Mouse (Mus musculus): ENCODE data around the gene Prr7.

Gene Prr7

DNA sequence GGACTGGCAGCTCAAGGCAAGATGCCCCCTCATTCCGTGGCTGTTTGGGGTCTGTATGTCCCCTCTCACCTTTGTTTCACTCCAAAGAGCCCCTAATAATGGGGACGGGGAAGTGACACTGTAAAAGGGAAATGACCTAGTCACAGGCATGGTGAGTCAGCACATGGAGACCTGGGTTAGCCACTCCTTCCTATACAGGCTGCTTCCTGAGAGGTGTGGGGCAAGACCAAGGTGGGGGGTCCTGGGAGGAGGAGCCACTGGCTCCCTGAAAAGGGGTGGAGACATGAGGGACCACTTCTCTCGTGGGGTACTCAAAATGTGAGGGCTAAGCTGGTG, 46.2 kb downstream of the Prr7 start:
- peak; percentile 56 for DNase-seq (ENCODE audit: low read depth)

DNA sequence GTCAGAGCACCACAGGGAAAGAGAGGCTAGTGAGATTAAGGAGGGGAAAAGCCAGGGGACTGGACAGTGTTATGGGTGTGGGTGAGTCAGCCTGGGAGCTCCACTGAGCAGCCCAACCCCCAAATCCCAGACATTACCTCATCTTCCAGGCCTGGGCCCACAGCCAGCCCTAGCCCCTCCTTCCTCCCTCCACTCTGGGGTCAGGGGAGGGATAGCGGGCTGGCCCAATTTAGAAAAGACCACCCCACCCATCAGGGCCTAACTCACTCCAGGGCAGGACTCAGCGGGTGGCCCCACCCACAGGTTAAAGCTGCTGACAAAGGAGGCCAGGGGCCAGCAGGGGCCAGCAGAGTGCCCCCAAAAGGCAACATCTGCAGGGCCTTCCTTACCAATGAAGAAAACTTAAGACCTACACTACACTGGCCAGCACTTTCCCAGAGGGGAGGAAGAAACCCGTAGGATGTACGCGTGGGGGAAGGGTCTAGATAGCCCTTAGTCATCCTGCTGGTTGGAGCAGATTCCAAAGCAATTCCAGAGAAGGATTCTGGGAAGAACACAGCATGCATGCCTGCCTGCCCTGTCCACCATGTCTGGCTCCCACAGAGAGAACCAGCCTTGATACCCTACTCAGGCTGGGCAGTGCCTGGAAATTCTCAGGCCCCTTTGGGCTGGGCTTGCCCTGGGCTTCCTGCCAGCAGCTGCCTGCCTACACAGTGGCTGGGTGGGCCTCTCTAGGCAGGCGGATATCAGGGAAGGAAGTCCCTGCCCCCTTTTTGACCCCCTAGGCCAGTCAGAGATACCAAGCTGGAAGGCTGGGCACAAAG, 46.8 kb downstream of the Prr7 start:
- DNase-seq (ENCODE audit: low read depth) = peak; percentile 69

DNA sequence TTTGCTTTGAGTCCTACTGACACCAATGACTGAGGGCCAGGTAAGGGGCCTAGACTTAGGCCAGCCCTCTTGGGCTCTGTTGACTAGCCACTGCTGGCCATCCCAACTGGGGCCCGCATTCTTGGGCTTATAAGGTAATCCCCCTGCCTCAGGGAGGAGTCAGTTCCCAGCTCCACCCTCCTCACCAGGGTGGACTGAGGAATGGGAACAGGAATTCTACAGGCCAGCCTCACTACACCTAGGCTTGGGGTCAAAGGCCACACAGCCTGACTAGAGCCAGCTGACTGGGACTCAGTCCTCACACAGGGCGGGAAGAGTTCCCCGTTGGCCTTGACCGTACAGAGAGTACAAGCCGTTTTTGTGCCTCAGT, 47.4 kb downstream of the Prr7 start:
- no peak for DNase-seq (ENCODE audit: low read depth)

DNA sequence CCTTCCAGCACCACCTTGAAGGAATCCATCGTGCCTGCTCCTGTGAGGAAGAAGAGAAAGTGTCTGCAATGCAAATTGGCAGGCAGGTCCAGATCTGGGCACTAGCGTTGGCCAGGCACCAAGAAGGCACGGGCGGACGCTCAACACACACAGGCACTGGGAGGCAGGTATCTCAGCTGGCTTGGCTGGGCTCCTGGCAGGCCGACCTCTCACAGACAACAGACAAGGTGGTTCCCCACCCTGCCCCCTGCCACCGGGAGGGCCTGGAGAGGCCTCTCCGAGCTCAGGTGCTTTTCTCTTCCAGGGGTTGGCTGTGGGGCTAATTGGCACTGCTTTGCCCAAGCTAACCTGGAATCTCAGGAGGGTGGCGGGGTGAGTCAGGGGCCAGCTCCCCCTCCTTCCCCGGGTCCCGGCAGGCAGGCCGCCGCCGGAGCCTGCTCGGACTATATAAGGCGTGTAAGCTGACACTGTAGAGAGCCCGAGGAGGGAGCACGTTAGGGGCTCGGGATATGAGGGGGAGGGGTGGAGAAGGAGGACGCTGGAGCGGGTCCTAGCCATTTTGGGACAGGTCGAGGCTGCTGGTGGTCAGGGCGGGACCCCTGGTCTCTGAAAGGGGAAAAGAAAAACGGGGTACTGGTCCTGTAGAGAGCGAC, 48.4 kb downstream of the Prr7 start:
- no peak for DNase-seq (ENCODE audit: low read depth)

DNA sequence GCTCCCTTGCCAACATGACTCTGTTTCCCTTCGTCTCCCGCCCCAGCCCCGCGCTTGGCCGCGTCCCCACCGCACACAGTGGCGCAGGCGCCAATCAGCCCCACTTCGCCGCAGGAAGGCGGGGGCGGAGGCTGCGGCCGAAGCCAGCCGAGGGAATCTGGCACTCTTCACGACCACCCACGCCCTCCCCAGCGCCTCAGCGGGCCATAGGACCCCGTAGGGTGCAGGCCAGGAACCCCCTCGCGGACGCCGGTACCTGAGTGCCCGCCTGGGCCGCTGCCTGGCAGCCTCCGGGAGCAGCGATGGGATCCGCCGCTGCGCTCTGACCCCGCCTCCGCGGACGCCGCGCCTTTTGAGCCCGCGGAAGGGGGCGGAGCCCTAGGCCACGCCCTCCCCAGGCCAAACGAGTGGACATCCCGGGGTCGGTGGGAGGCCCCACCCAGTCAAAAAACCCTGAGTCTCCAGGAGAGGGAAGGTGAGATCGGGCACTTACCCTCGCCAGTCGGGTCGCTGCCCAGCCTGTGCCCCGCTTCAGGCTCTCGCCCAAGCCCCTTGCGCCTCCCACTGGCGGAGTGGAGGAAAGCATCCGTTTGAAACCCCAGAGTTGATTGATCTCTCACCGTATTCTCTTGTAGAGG, 49.2 kb downstream of the Prr7 start, which contains the start of gene Pdlim7:
Gene Pdlim7, minus strand, starts transcription at position 566 of the 638 bp plus-strand sequence.
- DNase-seq (ENCODE audit: low read depth) = peak; percentile 62

DNA sequence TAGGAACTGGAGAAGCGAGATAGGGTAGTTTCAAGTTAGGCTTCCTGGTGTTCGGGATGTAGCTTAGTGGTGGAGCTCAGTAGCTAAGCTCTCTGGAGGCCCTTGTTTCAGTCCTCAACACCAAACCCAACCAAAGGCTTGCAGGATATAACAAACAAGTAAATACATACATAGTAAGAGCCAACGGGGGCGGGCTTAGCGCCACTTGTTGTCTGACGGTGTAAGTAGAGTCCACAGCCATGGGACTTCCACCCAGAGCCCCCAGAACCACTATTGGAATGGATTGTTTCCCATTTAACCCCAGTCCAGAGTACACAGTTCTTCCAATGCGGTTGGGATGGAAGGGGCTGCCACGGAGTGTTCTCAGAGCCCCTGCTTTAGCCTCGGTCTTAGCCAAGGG, 49.8 kb downstream of the Prr7 start:
- no peak for DNase-seq (ENCODE audit: low read depth)

DNA sequence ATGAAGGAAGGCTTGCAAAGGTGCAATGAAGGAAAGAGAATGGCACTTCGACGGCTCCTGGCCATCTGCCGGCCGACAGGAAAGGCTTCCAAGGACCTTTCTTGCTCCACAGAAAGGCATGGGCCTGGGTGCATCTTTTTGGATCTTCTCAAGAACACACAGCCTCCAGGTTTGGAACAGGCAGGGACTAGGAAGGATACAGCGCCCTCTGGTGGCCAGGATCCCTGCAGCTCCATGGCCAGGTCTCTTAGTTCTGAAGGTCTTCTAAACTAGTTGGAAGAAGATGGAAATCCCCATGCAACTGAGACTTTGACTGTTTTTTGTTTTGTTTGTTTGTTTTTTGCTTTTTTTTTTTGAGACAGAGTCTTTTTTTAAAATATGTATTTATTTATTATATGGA, 52.9 kb downstream of the Prr7 start:
- peak; percentile 83 for DNase-seq (ENCODE audit: low read depth)

DNA sequence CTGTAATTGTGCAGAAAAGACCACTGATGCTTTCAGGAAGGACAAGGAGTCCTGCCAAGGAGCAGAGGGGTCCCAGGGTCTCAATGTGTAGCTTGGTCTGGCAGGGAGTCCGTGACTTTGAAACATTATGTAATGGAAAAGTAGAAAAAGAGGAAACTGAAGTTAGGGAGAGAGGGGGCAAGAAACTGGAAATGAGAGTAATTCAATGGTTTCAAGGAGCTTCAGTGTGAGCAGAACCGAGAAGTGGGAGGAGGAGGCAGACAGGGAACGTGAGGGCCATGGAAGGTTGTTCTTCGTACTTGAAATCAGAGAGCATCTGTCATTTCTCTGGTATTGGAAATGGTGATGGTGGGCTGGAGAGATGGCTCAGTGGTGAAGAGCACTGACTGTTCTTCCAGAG, 55.5 kb downstream of the Prr7 start:
- no peak for DNase-seq (ENCODE audit: low read depth)

DNA sequence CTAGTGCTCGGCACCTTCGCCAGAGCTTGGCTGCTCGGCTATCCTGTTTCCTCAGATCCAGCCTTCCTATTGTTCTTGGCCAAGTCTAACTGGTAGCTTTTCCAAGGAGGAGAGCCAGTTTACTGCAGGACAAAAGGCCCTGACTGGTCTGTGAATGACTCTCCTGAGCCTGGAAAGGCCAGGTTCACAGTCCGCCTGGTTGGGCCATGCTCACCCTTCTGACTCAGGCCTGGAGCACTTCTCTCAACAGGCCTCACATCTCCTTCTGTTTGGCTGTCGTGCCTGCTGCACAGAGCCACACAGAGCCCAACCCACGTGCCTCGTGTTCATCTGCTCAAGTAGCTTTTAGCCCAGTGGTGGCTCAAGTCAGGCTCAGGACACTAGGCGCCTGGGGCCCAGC, 58.7 kb downstream of the Prr7 start:
- DNase-seq (ENCODE audit: low read depth) = no peak
